Mouse (Mus musculus): Measurements from ENCODE around the gene Olfr695. TPM values are rescaled to one million over a fixed set of nuclear protein-coding genes. Genes with fewer than 3 reads are reported as not detected.
"Not testable (repeated sequence)": the region's sequence is repeated elsewhere in the genome, so short reads cannot be mapped to it uniquely, and the experiment has no call there.

Olfr695 gene
- not detected in 2 replicates for polyA plus RNA-seq (2016; fragmentation: Nextera tagmentation; extraction: Ambion mirVana)

DNA sequence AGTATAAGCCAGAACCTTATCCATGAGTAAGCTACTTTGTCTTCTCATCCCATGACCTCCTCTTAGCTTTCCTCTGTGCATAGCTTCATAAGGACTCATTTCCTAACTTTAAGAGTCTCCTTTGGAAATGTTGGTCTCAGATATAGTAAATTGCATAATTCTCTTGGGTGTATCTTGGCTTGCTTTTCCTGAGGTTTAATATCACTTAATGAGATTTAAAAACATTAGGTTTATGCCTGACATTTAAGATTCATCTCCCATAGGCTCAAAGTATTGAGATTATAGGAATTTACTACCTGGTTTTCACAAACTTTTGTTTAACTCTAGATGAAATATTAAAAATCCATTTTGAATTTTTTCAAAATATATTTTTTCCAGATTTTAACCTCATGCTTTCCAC, at the start of gene Olfr695:
Gene Olfr695, minus strand, starts transcription at position 101 of the 400 bp plus-strand sequence.
- no peaks in the 10 kb centered on the region for H3K9me3 ChIP-seq (replicated peaks)
- ATAC-seq (ENCODE audit: low FRiP score): no peak
- no peaks in the 10 kb centered on the region for H3K36me3 ChIP-seq

GRCm38 (mm10) chr7:106761008-106761407, 44.8 kb upstream of the Olfr695 start:
- H3K36me3 ChIP-seq; H3K4me2 ChIP-seq (replicated peaks); H3K9me3 ChIP-seq (replicated peaks); H3K9ac ChIP-seq; H3K27ac ChIP-seq; H3K4me3 ChIP-seq; ATAC-seq (ENCODE audit: low FRiP score); H3K4me1 ChIP-seq; H3K27me3 ChIP-seq: not testable (repeated sequence)
- 92% methylated on average over 2 of the region's 2 CpGs for WGBS

More for the DNA sequence above, at the start of gene Olfr695:
- no peak within 1 kb of the TSS for H3K27ac ChIP-seq
- no peak within 1 kb of the TSS for H3K9ac ChIP-seq
- H3K4me2 ChIP-seq (replicated peaks): no peak within 1 kb of the TSS
- no peak within 1 kb of the TSS for H3K4me3 ChIP-seq
- no peaks in the 10 kb centered on the region for H3K4me1 ChIP-seq
- H3K27me3 ChIP-seq: no peaks in the 10 kb centered on the region

GRCm38 (mm10) chr7:106758800-106759199, 42.6 kb upstream of the Olfr695 start:
- ATAC-seq (ENCODE audit: low FRiP score): no peak
- 98% methylated on average over 2 of the region's 2 CpGs for WGBS
- Histone ChIP-seq H3K27me3 (no peaks in the 10 kb centered on the region), H3K27ac (no peak overlapping the region), H3K9ac (no peak overlapping the region), H3K4me1 (no peaks in the 10 kb centered on the region), H3K36me3 (no peaks in the 10 kb centered on the region), H3K4me2 (replicated peaks) (no peak overlapping the region), H3K4me3 (no peak overlapping the region), H3K9me3 (replicated peaks) (peaks cover 4% of the 10 kb centered on the region; the same call in 1 of the 2 replicates)

- no peaks in the 10 kb centered on the region for H3K36me3 ChIP-seq
- H3K4me2 ChIP-seq (replicated peaks): no peak within 1 kb of the TSS
- ATAC-seq (ENCODE audit: low FRiP score): no peak
- no peak within 1 kb of the TSS for H3K9ac ChIP-seq
- H3K4me3 ChIP-seq: no peak within 1 kb of the TSS
- no peaks in the 10 kb centered on the region for H3K4me1 ChIP-seq
- H3K9me3 ChIP-seq (replicated peaks): no peaks in the 10 kb centered on the region; the same call in 1 of the 2 replicates
- H3K27me3 ChIP-seq: no peaks in the 10 kb centered on the region
- H3K27ac ChIP-seq: no peak within 1 kb of the TSS
Observed at GRCm38 (mm10) chr7:106755297-106755696, 39.1 kb upstream of the Olfr695 start, which contains the start of gene Olfr698. Gene Olfr698 (minus strand): TSS chr7:106755397.

DNA sequence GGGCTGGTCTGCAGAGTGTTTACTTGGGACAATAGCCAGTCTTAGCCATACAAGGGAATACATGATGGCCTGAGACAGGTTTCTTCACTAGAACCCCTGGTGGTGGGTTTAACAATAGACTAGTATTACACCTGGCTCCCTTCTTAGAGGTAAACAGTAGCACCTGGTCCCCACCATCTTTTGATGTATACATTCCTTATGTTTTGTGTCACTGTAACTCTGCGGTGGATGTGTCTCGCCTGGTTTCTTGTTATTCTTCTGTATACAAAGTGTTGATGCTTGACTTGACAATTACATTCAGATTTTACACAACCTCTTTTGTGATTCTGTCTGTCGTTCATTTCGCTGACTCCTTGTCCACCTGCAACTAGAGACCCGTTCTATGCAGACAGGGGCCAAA, 29.6 kb upstream of the Olfr695 start:
- H3K9me3 ChIP-seq (replicated peaks): no peaks in the 10 kb centered on the region
- H3K4me3 ChIP-seq: no peak overlapping the region
- no peak overlapping the region for H3K9ac ChIP-seq
- 93% methylated on average over 5 of the region's 5 CpGs for WGBS
- no peak overlapping the region for H3K4me2 ChIP-seq (replicated peaks)
- H3K27me3 ChIP-seq: no peaks in the 10 kb centered on the region
- no peaks in the 10 kb centered on the region for H3K36me3 ChIP-seq
- ATAC-seq (ENCODE audit: low FRiP score): no peak
- H3K4me1 ChIP-seq: no peaks in the 10 kb centered on the region
- H3K27ac ChIP-seq: no peak overlapping the region

GRCm38 (mm10) chr7:106742343-106742742, 26.1 kb upstream of the Olfr695 start, which contains the start of gene Olfr697:
Gene Olfr697 (minus strand): TSS chr7:106742443.
- 85% methylated on average over 1 of the region's 1 CpGs for WGBS
- no peak within 1 kb of the TSS for H3K4me2 ChIP-seq (replicated peaks)
- no peaks in the 10 kb centered on the region for H3K4me1 ChIP-seq
- no peaks in the 10 kb centered on the region for H3K36me3 ChIP-seq
- no peak within 1 kb of the TSS for H3K27ac ChIP-seq
- H3K9ac ChIP-seq: no peak within 1 kb of the TSS
- H3K9me3 ChIP-seq (replicated peaks): no peaks in the 10 kb centered on the region
- ATAC-seq (ENCODE audit: low FRiP score): no peak
- no peaks in the 10 kb centered on the region for H3K27me3 ChIP-seq
- no peak within 1 kb of the TSS for H3K4me3 ChIP-seq

DNA sequence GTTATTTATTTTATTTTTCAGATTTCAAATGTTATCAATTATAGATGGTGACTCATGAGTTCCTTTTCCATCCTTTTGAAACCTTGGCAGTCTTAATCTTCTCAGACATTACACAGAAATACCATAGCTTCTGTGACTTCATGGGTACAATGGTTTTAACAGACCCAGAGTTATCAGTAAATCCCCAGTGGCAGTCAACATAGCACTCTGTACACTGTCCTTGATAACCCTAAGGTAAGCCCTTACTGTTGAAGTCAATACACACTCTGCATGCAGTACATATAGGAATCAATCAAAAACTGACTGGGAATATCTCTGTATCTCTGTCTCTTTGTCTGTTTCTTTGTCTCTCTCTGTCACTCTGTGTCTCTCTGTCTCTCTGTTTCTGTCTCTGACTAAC, 20.8 kb upstream of the Olfr695 start:
- ATAC-seq (ENCODE audit: low FRiP score): no peak
- Histone ChIP-seq H3K36me3 (no peaks in the 10 kb centered on the region), H3K4me3 (no peak overlapping the region), H3K27me3 (no peaks in the 10 kb centered on the region), H3K4me1 (no peaks in the 10 kb centered on the region), H3K27ac (no peak overlapping the region), H3K9me3 (replicated peaks) (no peaks in the 10 kb centered on the region), H3K9ac (no peak overlapping the region), H3K4me2 (replicated peaks) (no peak overlapping the region)

DNA sequence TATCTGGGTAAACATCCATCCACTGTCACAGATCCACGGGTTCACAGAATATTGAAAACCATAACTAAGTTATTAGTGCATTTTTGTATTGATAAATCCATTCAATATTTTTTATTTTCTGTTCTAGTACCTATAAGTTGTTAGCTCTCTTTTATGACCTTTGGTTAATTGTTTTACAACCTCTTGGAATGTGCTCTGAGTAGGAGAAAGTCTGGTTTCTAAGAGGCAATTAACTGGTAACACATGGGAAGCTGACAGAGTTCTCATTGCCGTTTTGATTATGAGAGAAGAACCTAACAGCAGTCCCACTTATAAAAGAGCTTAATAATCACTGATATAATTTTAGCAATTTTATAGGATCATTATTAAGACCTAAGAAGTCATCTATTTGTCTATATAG, 17.5 kb upstream of the Olfr695 start:
- ATAC-seq (ENCODE audit: low FRiP score): no peak
- Histone ChIP-seq H3K4me3 (no peak overlapping the region), H3K9ac (no peak overlapping the region), H3K4me1 (no peaks in the 10 kb centered on the region), H3K9me3 (replicated peaks) (no peaks in the 10 kb centered on the region), H3K27me3 (no peaks in the 10 kb centered on the region), H3K27ac (no peak overlapping the region), H3K4me2 (replicated peaks) (no peak overlapping the region), H3K36me3 (no peaks in the 10 kb centered on the region)
- WGBS: 80% methylated on average over 2 of the region's 2 CpGs

GRCm38 (mm10) chr7:106725654-106726053, 9.5 kb upstream of the Olfr695 start:
- H3K9me3 ChIP-seq (replicated peaks); ATAC-seq (ENCODE audit: low FRiP score); H3K4me3 ChIP-seq; H3K36me3 ChIP-seq; H3K27me3 ChIP-seq; H3K27ac ChIP-seq; H3K4me2 ChIP-seq (replicated peaks); H3K9ac ChIP-seq; H3K4me1 ChIP-seq: not testable (repeated sequence)
- 86% methylated on average over 2 of the region's 2 CpGs for WGBS

GRCm38 (mm10) chr7:106711463-106711862, 4.7 kb downstream of the Olfr695 start:
- H3K4me2 ChIP-seq (replicated peaks): no peak overlapping the region
- H3K9me3 ChIP-seq (replicated peaks): no peaks in the 10 kb centered on the region
- H3K9ac ChIP-seq: no peak overlapping the region
- no peak overlapping the region for H3K4me3 ChIP-seq
- 93% methylated on average over 6 of the region's 6 CpGs for WGBS
- H3K4me1 ChIP-seq: no peaks in the 10 kb centered on the region
- ATAC-seq (ENCODE audit: low FRiP score): no peak
- no peaks in the 10 kb centered on the region for H3K27me3 ChIP-seq
- H3K27ac ChIP-seq: no peak overlapping the region
- no peaks in the 10 kb centered on the region for H3K36me3 ChIP-seq

DNA sequence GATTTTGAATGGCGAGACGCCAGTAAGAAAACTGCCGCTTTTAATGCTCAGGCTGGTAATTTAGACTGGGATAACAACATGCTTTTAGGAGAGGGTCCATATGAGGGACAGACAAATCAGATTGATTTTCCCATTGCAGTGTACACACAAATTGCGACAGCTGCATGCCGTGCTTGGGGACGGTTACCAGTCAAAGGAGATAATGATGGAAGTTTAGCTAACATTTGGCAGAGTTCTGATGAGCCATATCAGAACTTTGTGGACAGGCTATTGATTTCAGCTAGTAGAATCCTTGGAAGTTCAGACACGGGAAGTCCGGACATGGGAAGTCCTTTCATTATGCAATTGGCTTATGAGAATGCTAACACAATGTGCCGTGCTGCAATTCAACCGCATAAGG, 8.5 kb downstream of the Olfr695 start:
- not testable (repeated sequence) for H3K27me3 ChIP-seq; H3K4me2 ChIP-seq (replicated peaks); H3K4me3 ChIP-seq; H3K36me3 ChIP-seq; H3K9ac ChIP-seq; H3K9me3 ChIP-seq (replicated peaks); H3K27ac ChIP-seq; ATAC-seq (ENCODE audit: low FRiP score); H3K4me1 ChIP-seq
- 88% methylated on average over 10 of the region's 10 CpGs for WGBS

- H3K36me3 ChIP-seq: no peaks in the 10 kb centered on the region
- 90% methylated on average over 1 of the region's 1 CpGs for WGBS
- no peak overlapping the region for H3K9ac ChIP-seq
- H3K4me3 ChIP-seq: no peak overlapping the region
- no peak overlapping the region for H3K4me2 ChIP-seq (replicated peaks)
- no peaks in the 10 kb centered on the region for H3K27me3 ChIP-seq
- H3K9me3 ChIP-seq (replicated peaks): peaks cover 12% of the 10 kb centered on the region; the same call in 1 of the 2 replicates
- H3K4me1 ChIP-seq: no peaks in the 10 kb centered on the region
- no peak overlapping the region for H3K27ac ChIP-seq
- ATAC-seq (ENCODE audit: low FRiP score): no peak
Observed at GRCm38 (mm10) chr7:106696891-106697290, 19.3 kb downstream of the Olfr695 start.

DNA sequence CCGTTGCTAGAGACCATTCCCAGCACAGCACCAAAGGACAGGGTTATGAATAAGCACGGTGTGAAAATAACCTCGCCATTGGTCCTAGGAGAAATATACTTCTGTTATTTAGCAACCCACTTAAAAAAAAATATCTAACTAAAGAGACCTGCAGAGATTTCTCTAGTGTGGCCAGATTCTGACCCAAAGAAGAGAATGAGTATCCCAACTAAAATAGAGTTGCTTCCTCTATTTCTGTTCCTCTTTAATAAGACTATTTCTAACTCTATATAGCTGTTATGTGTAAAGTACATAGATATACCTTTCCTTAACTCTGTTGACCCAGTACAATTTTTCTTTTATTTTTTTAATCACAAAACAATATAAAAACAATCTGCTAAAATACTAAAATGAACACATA, 23.2 kb downstream of the Olfr695 start:
- Histone ChIP-seq H3K9ac (no peak overlapping the region), H3K4me1 (no peaks in the 10 kb centered on the region), H3K36me3 (no peaks in the 10 kb centered on the region), H3K27me3 (no peaks in the 10 kb centered on the region), H3K4me2 (replicated peaks) (no peak overlapping the region), H3K9me3 (replicated peaks) (peaks cover 4% of the 10 kb centered on the region; the same call in 1 of the 2 replicates), H3K4me3 (no peak overlapping the region), H3K27ac (no peak overlapping the region)
- no peak for ATAC-seq (ENCODE audit: low FRiP score)
- 91% methylated on average over 3 of the region's 3 CpGs for WGBS
